Mouse (Mus musculus): Measurements from ENCODE around the gene Jazf1. TPM values are rescaled to one million over a fixed set of nuclear protein-coding genes. Genes with fewer than 3 reads are reported as not detected.

The Jazf1 gene
- polyA plus RNA-seq, 1 experiment from 2014 or later, result 3.0 TPM

DNA sequence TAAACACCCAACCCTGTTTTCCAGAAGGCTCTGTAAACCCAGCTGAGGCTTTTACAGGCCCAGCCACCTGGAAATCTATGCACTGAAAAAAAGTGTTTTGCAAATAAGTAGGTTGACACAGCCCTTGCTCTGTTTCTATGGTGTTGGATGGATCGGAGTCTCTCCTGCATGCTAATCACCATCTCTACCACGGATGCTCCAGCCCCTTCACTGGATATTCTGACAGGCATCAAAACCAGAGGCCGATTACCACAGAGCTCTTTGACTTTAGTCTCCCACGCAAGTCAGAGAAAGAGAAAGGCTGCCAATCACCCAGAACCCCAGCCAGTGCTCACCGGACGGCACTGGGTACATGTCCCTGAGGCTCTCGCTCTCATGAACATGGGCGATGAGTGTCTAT is 291.4 kb downstream of the Jazf1 start:
- no peaks in the 10 kb centered on the region for H3K27me3 ChIP-seq (ENCODE audit: control insufficient read depth, insufficient read depth, low read depth, low read length)
- 79% methylated on average over 8 of the region's 8 CpGs for WGBS (ENCODE audit: insufficient replicate concordance)
- no peak overlapping the region for H3K27ac ChIP-seq (ENCODE audit: low read length)
- H3K4me3 ChIP-seq (ENCODE audit: low read depth, low read length), result no peak overlapping the region
- H3K4me1 ChIP-seq (ENCODE audit: control insufficient read depth, low read depth, low read length), result no peaks in the 10 kb centered on the region
- H3K9ac ChIP-seq (ENCODE audit: low read depth, low read length), result no peak overlapping the region
- H3K9me3 ChIP-seq (replicated peaks; ENCODE audit: control insufficient read depth, low read length), result no peaks in the 10 kb centered on the region
- no peak overlapping the region for H3K4me2 ChIP-seq (ENCODE audit: low read depth, low read length)
- H3K36me3 ChIP-seq (ENCODE audit: control insufficient read depth, insufficient read depth), result no peaks in the 10 kb centered on the region
- ATAC-seq (ENCODE audit: low read depth), result no peak

DNA sequence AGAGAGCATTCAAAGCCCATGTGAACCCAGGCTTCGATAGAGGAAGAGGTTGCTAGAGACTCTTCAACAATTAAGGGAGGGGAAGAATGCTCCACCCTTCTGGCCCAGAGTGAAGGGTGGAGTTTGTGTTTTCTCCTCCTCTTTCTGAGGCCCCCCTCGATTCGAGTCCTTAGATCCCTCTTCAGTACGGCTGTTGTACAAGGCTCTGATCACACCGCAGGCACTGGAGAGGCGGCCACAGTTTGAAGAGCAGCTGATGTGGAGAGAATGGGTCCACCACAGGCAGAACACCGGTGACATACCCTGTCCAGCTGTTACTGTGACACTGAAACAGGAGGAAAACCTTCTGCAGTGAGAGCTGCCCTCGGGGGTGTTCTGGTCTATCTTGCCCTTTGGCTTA is 292.5 kb downstream of the Jazf1 start:
- Histone ChIP-seq H3K4me3 (ENCODE audit: low read depth, low read length) (no peak overlapping the region), H3K9ac (ENCODE audit: low read depth, low read length) (no peak overlapping the region), H3K4me1 (ENCODE audit: control insufficient read depth, low read depth, low read length) (no peaks in the 10 kb centered on the region), H3K9me3 (replicated peaks; ENCODE audit: control insufficient read depth, low read length) (no peaks in the 10 kb centered on the region), H3K27ac (ENCODE audit: low read length) (no peak overlapping the region), H3K27me3 (ENCODE audit: control insufficient read depth, insufficient read depth, low read depth, low read length) (no peaks in the 10 kb centered on the region), H3K36me3 (ENCODE audit: control insufficient read depth, insufficient read depth) (no peaks in the 10 kb centered on the region), H3K4me2 (ENCODE audit: low read depth, low read length) (no peak overlapping the region)
- WGBS (ENCODE audit: insufficient replicate concordance), result 57% methylated on average over 8 of the region's 8 CpGs
- ATAC-seq (ENCODE audit: low read depth), result no peak

DNA sequence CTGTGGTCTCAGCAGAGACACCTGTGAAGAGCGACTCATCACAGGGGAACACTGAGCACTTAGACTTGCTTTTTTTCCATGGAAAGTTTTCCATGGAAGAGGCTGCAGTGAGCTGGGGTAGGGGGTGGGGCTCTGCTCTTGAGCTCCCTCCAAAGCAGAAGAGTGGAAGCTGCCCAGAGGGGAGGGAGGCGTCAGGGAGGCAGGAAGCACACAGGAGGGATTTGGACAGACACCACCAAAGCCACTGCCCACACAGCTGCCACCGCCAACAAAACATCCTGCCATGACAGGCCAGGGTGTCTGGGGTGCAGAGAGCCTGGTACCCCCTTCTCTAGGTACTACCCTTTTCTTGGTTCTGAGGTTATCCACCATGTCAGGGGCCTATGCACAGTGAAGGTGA is 293.1 kb downstream of the Jazf1 start:
- H3K9ac ChIP-seq (ENCODE audit: low read depth, low read length), result no peak overlapping the region
- H3K36me3 ChIP-seq (ENCODE audit: control insufficient read depth, insufficient read depth), result no peaks in the 10 kb centered on the region
- H3K9me3 ChIP-seq (replicated peaks; ENCODE audit: control insufficient read depth, low read length), result no peaks in the 10 kb centered on the region
- no peak for ATAC-seq (ENCODE audit: low read depth)
- H3K4me3 ChIP-seq (ENCODE audit: low read depth, low read length), result no peak overlapping the region
- H3K4me1 ChIP-seq (ENCODE audit: control insufficient read depth, low read depth, low read length), result no peaks in the 10 kb centered on the region
- H3K27me3 ChIP-seq (ENCODE audit: control insufficient read depth, insufficient read depth, low read depth, low read length), result no peaks in the 10 kb centered on the region
- no peak overlapping the region for H3K27ac ChIP-seq (ENCODE audit: low read length)
- H3K4me2 ChIP-seq (ENCODE audit: low read depth, low read length), result no peak overlapping the region
- WGBS (ENCODE audit: insufficient replicate concordance), result 50% methylated on average over 3 of the region's 3 CpGs

DNA sequence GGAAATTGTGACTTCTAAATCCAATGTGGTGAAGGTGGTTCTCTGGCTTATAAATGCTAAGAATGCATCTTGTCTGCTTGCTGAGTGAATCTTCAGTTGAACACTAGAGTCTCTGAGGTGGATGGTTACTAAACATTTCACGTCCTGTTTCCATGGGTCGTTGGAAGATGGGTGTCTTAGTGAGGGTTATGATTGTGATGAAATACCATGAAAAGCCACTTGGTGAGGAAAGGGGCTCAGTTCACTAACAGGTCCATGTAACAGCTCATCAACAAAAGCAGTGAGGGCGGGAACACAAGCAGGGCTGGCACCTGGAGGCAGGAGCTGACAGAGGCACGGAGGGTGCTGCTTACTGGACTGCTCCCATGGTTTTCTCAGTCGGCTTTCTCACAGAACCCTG is 295.3 kb downstream of the Jazf1 start:
- H3K27ac ChIP-seq (ENCODE audit: low read length), result no peak overlapping the region
- no peak overlapping the region for H3K4me2 ChIP-seq (ENCODE audit: low read depth, low read length)
- H3K9ac ChIP-seq (ENCODE audit: low read depth, low read length), result no peak overlapping the region
- WGBS (ENCODE audit: insufficient replicate concordance), result 59% methylated on average over 5 of the region's 5 CpGs
- peaks cover 7% of the 10 kb centered on the region for H3K36me3 ChIP-seq (ENCODE audit: control insufficient read depth, insufficient read depth)
- no peak overlapping the region for H3K4me3 ChIP-seq (ENCODE audit: low read depth, low read length)
- no peaks in the 10 kb centered on the region for H3K4me1 ChIP-seq (ENCODE audit: control insufficient read depth, low read depth, low read length)
- no peaks in the 10 kb centered on the region for H3K9me3 ChIP-seq (replicated peaks; ENCODE audit: control insufficient read depth, low read length)
- H3K27me3 ChIP-seq (ENCODE audit: control insufficient read depth, insufficient read depth, low read depth, low read length), result no peaks in the 10 kb centered on the region
- ATAC-seq (ENCODE audit: low read depth), result no peak

DNA sequence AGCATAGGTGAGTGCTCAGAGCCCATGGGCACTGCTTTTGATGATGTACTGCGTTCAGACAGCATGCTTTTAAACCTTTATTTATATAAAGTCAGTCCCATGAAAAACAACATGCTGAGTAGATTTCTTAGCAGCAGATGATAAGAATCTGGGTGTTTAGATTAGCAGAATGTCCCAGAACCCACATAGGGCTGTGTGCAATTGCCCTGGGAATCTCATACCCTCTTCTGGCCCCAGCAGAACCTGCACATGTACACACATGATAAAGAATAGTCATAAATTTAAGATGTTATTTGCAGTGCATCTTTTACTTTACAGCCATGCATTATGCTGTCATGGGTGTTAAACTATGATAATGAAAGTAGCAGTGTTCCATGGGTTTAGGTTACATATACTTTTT is 297.6 kb downstream of the Jazf1 start:
- no peaks in the 10 kb centered on the region for H3K27me3 ChIP-seq (ENCODE audit: control insufficient read depth, insufficient read depth, low read depth, low read length)
- no peak for ATAC-seq (ENCODE audit: low read depth)
- no peak overlapping the region for H3K27ac ChIP-seq (ENCODE audit: low read length)
- no peak overlapping the region for H3K4me3 ChIP-seq (ENCODE audit: low read depth, low read length)
- no peaks in the 10 kb centered on the region for H3K4me1 ChIP-seq (ENCODE audit: control insufficient read depth, low read depth, low read length)
- H3K9me3 ChIP-seq (replicated peaks; ENCODE audit: control insufficient read depth, low read length), result no peaks in the 10 kb centered on the region
- peaks cover 20% of the 10 kb centered on the region for H3K36me3 ChIP-seq (ENCODE audit: control insufficient read depth, insufficient read depth)
- H3K9ac ChIP-seq (ENCODE audit: low read depth, low read length), result no peak overlapping the region
- 83% methylated on average over 1 of the region's 1 CpGs for WGBS (ENCODE audit: insufficient replicate concordance)
- H3K4me2 ChIP-seq (ENCODE audit: low read depth, low read length), result no peak overlapping the region

DNA sequence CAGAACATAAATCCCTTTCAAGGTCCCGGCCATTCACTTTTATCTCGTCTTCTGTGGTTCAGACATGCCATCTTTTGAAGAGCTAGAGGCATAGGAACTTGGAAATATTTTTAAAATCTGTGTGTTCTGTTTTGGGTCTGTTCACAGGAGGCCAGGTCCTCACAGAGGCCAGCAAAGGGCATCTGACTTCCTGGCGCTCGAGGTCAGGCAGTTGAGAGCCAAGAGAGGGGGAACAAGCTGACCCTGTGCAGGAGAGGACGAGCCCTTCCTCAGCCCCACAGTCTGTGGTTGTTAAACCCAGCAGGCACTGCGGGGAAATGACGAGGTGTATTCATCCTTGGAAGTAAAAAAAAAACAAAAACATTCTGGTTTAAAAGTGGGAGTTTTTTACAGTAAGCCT is 303.2 kb downstream of the Jazf1 start:
- no peak overlapping the region for H3K4me3 ChIP-seq (ENCODE audit: low read depth, low read length)
- no peaks in the 10 kb centered on the region for H3K9me3 ChIP-seq (replicated peaks; ENCODE audit: control insufficient read depth, low read length)
- ATAC-seq (ENCODE audit: low read depth), result no peak
- H3K27me3 ChIP-seq (ENCODE audit: control insufficient read depth, insufficient read depth, low read depth, low read length), result no peaks in the 10 kb centered on the region
- no peak overlapping the region for H3K4me2 ChIP-seq (ENCODE audit: low read depth, low read length)
- H3K36me3 ChIP-seq (ENCODE audit: control insufficient read depth, insufficient read depth), result peaks cover 36% of the 10 kb centered on the region
- no peak overlapping the region for H3K27ac ChIP-seq (ENCODE audit: low read length)
- H3K4me1 ChIP-seq (ENCODE audit: control insufficient read depth, low read depth, low read length), result no peaks in the 10 kb centered on the region
- H3K9ac ChIP-seq (ENCODE audit: low read depth, low read length), result no peak overlapping the region
- 66% methylated on average over 7 of the region's 7 CpGs for WGBS (ENCODE audit: insufficient replicate concordance)

DNA sequence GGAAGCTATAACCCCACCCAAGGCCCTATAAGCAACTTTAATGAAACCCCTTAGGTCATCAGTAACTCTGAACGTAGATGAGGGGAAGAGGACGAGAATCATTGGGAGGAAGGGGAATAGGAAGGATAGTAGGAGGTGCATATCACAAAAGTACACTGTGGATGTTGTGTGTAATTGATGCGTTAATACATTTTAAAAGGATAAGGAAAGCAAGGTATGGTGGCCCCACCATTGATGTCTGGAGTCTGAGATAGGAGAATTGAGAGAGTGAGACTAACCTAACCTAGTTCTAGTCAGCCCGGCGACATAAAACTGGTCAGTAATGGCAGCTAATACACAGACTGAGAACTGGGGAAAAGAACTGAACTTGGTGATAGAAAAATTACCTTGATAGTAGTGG is 315.6 kb downstream of the Jazf1 start:
- 81% methylated on average over 5 of the region's 5 CpGs for WGBS (ENCODE audit: insufficient replicate concordance)
- no peak for ATAC-seq (ENCODE audit: low read depth)

DNA sequence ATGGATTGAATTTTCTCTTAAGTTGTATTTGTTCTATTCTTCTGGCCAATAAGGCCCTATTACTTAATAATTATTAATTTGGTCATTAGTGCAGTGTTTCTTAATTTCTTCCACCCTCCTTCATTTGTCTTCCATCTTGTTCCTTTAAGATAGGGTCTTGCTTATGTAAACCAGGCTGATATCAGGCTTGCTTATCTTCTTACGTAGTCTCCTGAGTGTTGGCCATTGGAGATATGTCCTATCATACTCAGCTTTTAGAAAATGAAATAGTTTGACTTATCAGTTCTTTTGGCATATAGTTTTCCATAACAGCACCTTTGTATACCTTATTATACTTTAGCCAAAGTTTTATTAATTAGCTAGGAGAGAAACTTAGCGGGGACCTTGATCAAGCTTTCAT is 333.8 kb downstream of the Jazf1 start:
- ATAC-seq (ENCODE audit: low read depth), result no peak
- H3K36me3 ChIP-seq (ENCODE audit: control insufficient read depth, insufficient read depth), result peaks cover 16% of the 10 kb centered on the region

More for the DNA sequence above, 315.6 kb downstream of the Jazf1 start:
- Histone ChIP-seq H3K27me3 (ENCODE audit: control insufficient read depth, insufficient read depth, low read depth, low read length) (no peaks in the 10 kb centered on the region), H3K4me2 (ENCODE audit: low read depth, low read length) (no peak overlapping the region), H3K27ac (ENCODE audit: low read length) (no peak overlapping the region), H3K9ac (ENCODE audit: low read depth, low read length) (no peak overlapping the region), H3K36me3 (ENCODE audit: control insufficient read depth, insufficient read depth) (peaks cover 20% of the 10 kb centered on the region), H3K4me3 (ENCODE audit: low read depth, low read length) (no peak overlapping the region), H3K4me1 (ENCODE audit: control insufficient read depth, low read depth, low read length) (no peaks in the 10 kb centered on the region), H3K9me3 (replicated peaks; ENCODE audit: control insufficient read depth, low read length) (no peaks in the 10 kb centered on the region)

DNA sequence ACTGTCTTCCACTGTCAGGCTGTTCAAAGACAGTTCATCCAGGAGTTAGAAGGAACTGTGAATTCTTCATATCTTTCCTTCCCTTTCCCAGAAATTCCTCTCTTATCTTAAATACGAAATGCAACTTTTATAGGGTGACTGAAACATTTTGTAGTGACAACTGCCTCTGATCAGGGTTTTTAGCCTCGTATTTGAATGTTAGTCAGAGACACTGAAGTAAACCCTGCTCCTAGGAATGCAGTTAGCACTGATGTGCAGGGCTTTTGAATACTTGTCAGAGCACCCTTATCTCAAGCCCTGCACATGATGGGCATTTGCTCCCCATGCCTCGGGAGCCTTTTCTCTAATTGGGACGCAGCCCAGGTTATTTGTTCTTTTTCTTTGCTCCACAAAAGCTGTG is 338.1 kb downstream of the Jazf1 start:
- no peak for ATAC-seq (ENCODE audit: low read depth)
- Histone ChIP-seq H3K27me3 (ENCODE audit: control insufficient read depth, insufficient read depth, low read depth, low read length) (no peaks in the 10 kb centered on the region), H3K4me3 (ENCODE audit: low read depth, low read length) (no peak overlapping the region), H3K36me3 (ENCODE audit: control insufficient read depth, insufficient read depth) (peaks cover 6% of the 10 kb centered on the region), H3K4me2 (ENCODE audit: low read depth, low read length) (no peak overlapping the region), H3K27ac (ENCODE audit: low read length) (no peak overlapping the region), H3K9ac (ENCODE audit: low read depth, low read length) (no peak overlapping the region), H3K4me1 (ENCODE audit: control insufficient read depth, low read depth, low read length) (no peaks in the 10 kb centered on the region), H3K9me3 (replicated peaks; ENCODE audit: control insufficient read depth, low read length) (no peaks in the 10 kb centered on the region)
- WGBS (ENCODE audit: insufficient replicate concordance), result 64% methylated on average over 4 of the region's 4 CpGs

More for the DNA sequence above, 333.8 kb downstream of the Jazf1 start:
- H3K9me3 ChIP-seq (replicated peaks; ENCODE audit: control insufficient read depth, low read length), result no peaks in the 10 kb centered on the region
- H3K4me3 ChIP-seq (ENCODE audit: low read depth, low read length), result no peak overlapping the region
- no peak overlapping the region for H3K4me2 ChIP-seq (ENCODE audit: low read depth, low read length)
- no peak overlapping the region for H3K9ac ChIP-seq (ENCODE audit: low read depth, low read length)
- no peaks in the 10 kb centered on the region for H3K27me3 ChIP-seq (ENCODE audit: control insufficient read depth, insufficient read depth, low read depth, low read length)
- no peak overlapping the region for H3K27ac ChIP-seq (ENCODE audit: low read length)
- no peaks in the 10 kb centered on the region for H3K4me1 ChIP-seq (ENCODE audit: control insufficient read depth, low read depth, low read length)
- 65% methylated on average over 2 of the region's 2 CpGs for WGBS (ENCODE audit: insufficient replicate concordance)

All from liver, embryonic 16.5 days (tissue).